8 mouse cellular contexts compared by ENCODE assay signal in the genomic region with DNA sequence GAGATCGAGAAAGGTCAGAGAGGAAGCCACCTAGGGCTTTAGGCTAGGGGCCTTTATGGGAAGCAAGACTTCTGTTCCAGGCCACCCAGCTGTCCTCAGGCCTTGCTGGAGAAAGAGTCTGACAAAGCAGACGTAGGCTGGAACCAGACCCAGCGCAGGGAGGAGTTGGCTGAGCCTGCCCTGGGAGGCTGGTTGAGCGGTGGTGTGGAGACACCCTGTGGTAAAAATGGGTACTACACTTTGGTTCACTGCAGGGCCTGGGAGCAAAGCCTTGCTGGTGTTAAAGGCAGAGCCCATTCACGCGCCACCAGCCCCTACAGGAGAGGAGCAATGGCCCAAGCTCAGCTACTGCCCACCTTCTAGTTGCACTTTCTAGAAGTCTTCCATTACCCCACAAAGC. TPM values are rescaled to one million over a fixed set of nuclear protein-coding genes. Genes with fewer than 3 reads are reported as not detected.
A peak's percentile ranks its signal among the peaks of the same experiment; 100 is the strongest.
DNase-seq lines count a peak whose midpoint lies in the region; ATAC-seq lines count a peak whose summit lies in the region.

No protein-coding gene starts in this region.

- ATAC-seq in hindbrain, embryonic 16.5 days: peak; percentile 89
- peak; percentile 92 for ATAC-seq in megakaryocyte, adult 5-6 weeks (ENCODE audit: poor library complexity, severe bottlenecking)

- H3K4me1 ChIP-seq in hindbrain, embryonic 16.5 days (ENCODE audit: control insufficient read depth, insufficient read depth, low read depth, low read length): no peaks in the 10 kb centered on the region; the same call in 1 of the 2 replicates

- no peak overlapping the region for H3K4me2 ChIP-seq in hindbrain, embryonic 16.5 days (ENCODE audit: low read length)

- H3K27me3 ChIP-seq in hindbrain, embryonic 16.5 days (replicated peaks; ENCODE audit: control insufficient read depth, insufficient read depth, low read length): no peaks in the 10 kb centered on the region

- H3K9me3 ChIP-seq in hindbrain, embryonic 16.5 days (ENCODE audit: control insufficient read depth, low read length): no peaks in the 10 kb centered on the region

- H3K36me3 ChIP-seq in hindbrain, embryonic 16.5 days (ENCODE audit: control insufficient read depth, insufficient read depth, low read length): no peaks in the 10 kb centered on the region

- no peak overlapping the region for H3K4me3 ChIP-seq in hindbrain, embryonic 16.5 days (ENCODE audit: low read length)

- no peak overlapping the region for H3K9ac ChIP-seq in hindbrain, embryonic 16.5 days (ENCODE audit: low read depth, low read length)

- DNase-seq in T-cell, adult 2 months (ENCODE audit: low spot score): peak; percentile 17
- DNase-seq in cerebellum, postnatal 36 days: peak; percentile 68 to 75
- peak; percentile 89 for DNase-seq in gastrocnemius, adult 18-20 months (ENCODE audit: low spot score)
- peak; percentile 83 to 86 for DNase-seq in left cerebral cortex, adult 18-20 months (ENCODE audit: low spot score in 2 of 2)
- DNase-seq in right cerebral cortex, postnatal 10 days (ENCODE audit: low spot score in 2 of 2): peak; percentile 83 to 89
- DNase-seq in urinary bladder, postnatal 25 days (ENCODE audit: low spot score): peak; percentile 76

- H3K27ac ChIP-seq in hindbrain, embryonic 16.5 days (ENCODE audit: low read depth, low read length): no peak overlapping the region

- WGBS in hindbrain, embryonic 16.5 days: 6% methylated on average over 6 of the region's 6 CpGs

RNA-seq across cellular contexts. Expression of a gene that starts 26.4 kb away (rescaled TPM):
- total RNA-seq in gastrocnemius, adult 18-20 months (2021): not detected
- polyA plus RNA-seq in hindbrain, embryonic 16.5 days (2015; fragmentation: Nextera tagmentation; extraction: Ambion mirVana): not detected in 2 replicates
- under 1 TPM in 1 of 2 experiments, not detected in 1; 0.30 TPM for total RNA-seq in left cerebral cortex, adult 18-20 months (2021)
- not detected in 2 replicates for total RNA-seq in megakaryocyte, adult 5-6 weeks (2015)
- total RNA-seq in megakaryocyte, adult 5-6 weeks (2017): not detected in 2 replicates

RNA-seq across cellular contexts. Expression of a gene that starts 44.6 kb away (rescaled TPM):
- total RNA-seq in gastrocnemius, adult 18-20 months (2021): 1 to 10 TPM; 4.2 to 6.4 TPM
- 4.1 and 7.0 TPM in 2 replicates for polyA plus RNA-seq in hindbrain, embryonic 16.5 days (2015; fragmentation: Nextera tagmentation; extraction: Ambion mirVana)
- total RNA-seq in left cerebral cortex, adult 18-20 months (2021): 10 to 100 TPM; 15.2 to 17.9 TPM
- total RNA-seq in megakaryocyte, adult 5-6 weeks (2015): 7.0 and 7.2 TPM in 2 replicates
- total RNA-seq in megakaryocyte, adult 5-6 weeks (2017): 3.2 and 3.7 TPM in 2 replicates

Comparison
In these comparisons a context has a peak if more than half of its experiments do, and no peak if none do; other contexts are left out.
1. DNase-seq: peak in every context shown above with its lines; median percentile 89 in gastrocnemius, adult 18-20 months; 86 in right cerebral cortex, postnatal 10 days; 84 in left cerebral cortex, adult 18-20 months; 76 in urinary bladder, postnatal 25 days; 72 in cerebellum, postnatal 36 days; 17 in T-cell, adult 2 months.